Mouse (Mus musculus): ENCODE measurements around the gene Hpcal1. TPM values are rescaled to one million over a fixed set of nuclear protein-coding genes. Genes with fewer than 3 reads are reported as not detected.
A peak's percentile ranks its signal among the peaks of the same experiment; 100 is the strongest.

Hpcal1 gene
- polyA plus RNA-seq, 1 experiment from 2014 or later: 77.0 TPM

- ATAC-seq (ENCODE audit: low read depth): no peak
- no peak overlapping the region for H3K27ac ChIP-seq (replicated peaks)
- no peaks in the 10 kb centered on the region for H3K36me3 ChIP-seq
- no peaks in the 10 kb centered on the region for H3K9me3 ChIP-seq
- WGBS: 82% methylated on average over 10 of the region's 10 CpGs
- no peaks in the 10 kb centered on the region for H3K27me3 ChIP-seq
- no peak overlapping the region for H3K4me2 ChIP-seq
- H3K9ac ChIP-seq: no peak overlapping the region
- H3K4me1 ChIP-seq (replicated peaks): peaks cover 20% of the 10 kb centered on the region; the same call in 1 of the 2 replicates
- H3K4me3 ChIP-seq: no peak overlapping the region
Observed at GRCm38 (mm10) chr12:17736859-17737577, 46.4 kb downstream of the Hpcal1 start.

DNA sequence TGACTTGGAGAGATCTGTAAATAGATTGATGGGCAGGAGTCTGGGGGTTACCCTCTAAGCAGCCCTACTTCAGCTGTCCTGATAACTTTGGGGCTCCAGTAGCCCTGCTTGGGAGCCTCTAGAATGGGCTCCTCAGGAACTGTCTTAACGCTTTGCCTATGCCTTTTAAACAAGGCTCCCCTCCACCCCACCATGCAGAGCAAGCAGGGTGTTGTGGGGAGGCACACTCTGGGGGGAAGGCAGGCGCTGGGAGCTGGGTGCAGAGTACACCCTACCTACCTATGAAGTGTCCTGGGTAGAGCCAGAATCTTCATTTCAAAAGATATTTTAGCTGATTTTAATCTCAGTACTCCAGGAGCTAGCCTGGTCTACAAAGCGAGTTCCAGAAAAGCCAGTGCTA is 47.2 kb downstream of the Hpcal1 start:
- Histone ChIP-seq H3K36me3 (no peaks in the 10 kb centered on the region), H3K4me2 (no peak overlapping the region), H3K27me3 (no peaks in the 10 kb centered on the region), H3K4me3 (no peak overlapping the region), H3K27ac (replicated peaks) (no peak overlapping the region), H3K9ac (no peak overlapping the region), H3K9me3 (no peaks in the 10 kb centered on the region), H3K4me1 (replicated peaks) (peaks cover 27% of the 10 kb centered on the region; the same call in 1 of the 2 replicates)
- ATAC-seq (ENCODE audit: low read depth): no peak
- 90% methylated on average over 3 of the region's 3 CpGs for WGBS

- H3K9me3 ChIP-seq: no peaks in the 10 kb centered on the region
- no peak overlapping the region for H3K9ac ChIP-seq
- ATAC-seq (ENCODE audit: low read depth): no peak
- peaks cover 22% of the 10 kb centered on the region; the same call in 1 of the 2 replicates for H3K4me1 ChIP-seq (replicated peaks)
- H3K4me3 ChIP-seq: no peak overlapping the region
- 50% methylated on average over 6 of the region's 6 CpGs for WGBS
- H3K27me3 ChIP-seq: no peaks in the 10 kb centered on the region
- no peak overlapping the region for H3K27ac ChIP-seq (replicated peaks)
- no peaks in the 10 kb centered on the region for H3K36me3 ChIP-seq
- no peak overlapping the region for H3K4me2 ChIP-seq
Observed at GRCm38 (mm10) chr12:17738473-17738872, 47.8 kb downstream of the Hpcal1 start.

GRCm38 (mm10) chr12:17740226-17740625 is 49.6 kb downstream of the Hpcal1 start:
- no peak for ATAC-seq (ENCODE audit: low read depth)
- Histone ChIP-seq H3K4me1 (replicated peaks) (peaks cover 17% of the 10 kb centered on the region; the same call in 1 of the 2 replicates), H3K9ac (no peak overlapping the region), H3K4me2 (no peak overlapping the region), H3K9me3 (no peaks in the 10 kb centered on the region), H3K4me3 (no peak overlapping the region), H3K27ac (replicated peaks) (no peak overlapping the region), H3K36me3 (no peaks in the 10 kb centered on the region), H3K27me3 (no peaks in the 10 kb centered on the region)
- 96% methylated on average over 1 of the region's 1 CpGs for WGBS

DNA sequence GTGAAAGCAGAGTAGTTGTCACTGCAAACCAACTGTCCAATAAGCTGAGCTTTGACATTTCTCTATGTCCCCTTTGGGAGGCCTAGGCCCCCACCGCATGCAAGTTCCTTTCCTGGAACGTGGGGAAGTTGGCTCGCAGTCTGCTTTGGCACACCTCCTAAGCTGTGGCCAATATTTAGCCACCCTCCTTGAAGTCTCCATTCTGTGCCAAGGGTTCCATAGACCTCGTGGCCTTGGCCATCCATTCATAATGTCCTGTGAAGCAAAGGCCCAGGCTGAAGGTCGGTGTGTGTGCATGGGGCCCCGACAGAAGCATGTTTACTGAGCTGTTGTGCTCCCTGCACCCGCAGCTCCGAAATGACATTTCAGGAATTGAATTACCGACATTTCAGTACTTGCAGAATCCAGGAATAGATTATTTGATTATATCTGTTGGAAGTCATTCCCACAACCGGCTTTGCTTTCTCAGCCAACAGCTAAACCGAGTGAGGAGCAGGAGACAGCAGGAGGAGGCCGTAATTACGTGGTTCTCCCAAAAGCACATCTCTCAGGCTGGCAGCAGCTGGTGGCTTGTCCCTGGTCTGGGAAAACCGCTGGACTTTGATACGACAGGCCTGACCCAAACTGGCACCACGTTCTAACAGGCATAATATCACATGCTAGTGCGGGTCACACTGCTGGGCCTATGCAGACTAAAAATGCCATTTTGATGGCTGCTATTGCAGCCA is 51.1 kb downstream of the Hpcal1 start:
- Histone ChIP-seq H3K4me1 (replicated peaks) (peaks cover 32% of the 10 kb centered on the region), H3K36me3 (no peaks in the 10 kb centered on the region), H3K27ac (replicated peaks) (no peak overlapping the region), H3K4me3 (no peak overlapping the region), H3K27me3 (no peaks in the 10 kb centered on the region), H3K9me3 (no peaks in the 10 kb centered on the region), H3K9ac (no peak overlapping the region), H3K4me2 (no peak overlapping the region)
- 72% methylated on average over 17 of the region's 17 CpGs for WGBS
- no peak for ATAC-seq (ENCODE audit: low read depth)

DNA sequence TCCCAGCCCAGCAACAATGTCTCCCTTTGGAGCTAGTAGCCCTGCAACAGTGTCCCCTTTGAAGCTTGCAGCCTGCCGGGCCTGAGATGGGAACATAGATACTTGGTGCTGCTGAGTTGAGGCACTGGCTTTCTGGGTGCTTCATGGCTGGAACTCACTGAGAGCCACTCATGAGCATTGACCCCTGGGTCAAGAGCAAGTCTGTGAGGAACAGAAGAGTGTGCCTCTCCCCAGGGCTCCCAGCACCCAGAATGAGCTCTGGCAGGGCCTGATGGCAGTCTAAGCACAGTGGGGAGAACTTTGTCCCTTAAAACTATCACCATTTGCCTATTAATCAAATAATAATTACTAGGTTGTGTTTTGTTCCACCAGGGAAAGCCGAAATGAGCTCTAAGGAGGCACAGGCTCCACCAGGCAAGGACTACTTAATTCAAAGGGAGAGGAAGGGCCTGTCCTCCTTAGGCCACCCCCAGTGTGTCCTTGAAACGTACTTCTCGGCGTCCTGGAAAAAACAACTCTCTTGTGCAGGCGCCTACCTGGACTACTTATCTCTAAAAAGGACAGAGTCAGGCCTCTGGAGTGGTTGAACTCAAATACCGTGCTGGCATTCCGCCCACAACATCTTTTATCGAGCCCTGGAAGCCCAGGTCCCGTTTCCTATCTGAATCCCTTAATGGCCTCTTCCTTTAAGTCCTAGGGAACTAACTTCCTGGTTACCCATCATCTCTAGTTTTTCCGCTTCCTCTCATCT is 52.1 kb downstream of the Hpcal1 start:
- no peaks in the 10 kb centered on the region for H3K9me3 ChIP-seq
- no peaks in the 10 kb centered on the region for H3K36me3 ChIP-seq
- ATAC-seq (ENCODE audit: low read depth): no peak
- H3K4me2 ChIP-seq: no peak overlapping the region
- H3K27me3 ChIP-seq: no peaks in the 10 kb centered on the region
- 82% methylated on average over 11 of the region's 11 CpGs for WGBS
- peaks cover 39% of the 10 kb centered on the region for H3K4me1 ChIP-seq (replicated peaks)
- no peak overlapping the region for H3K27ac ChIP-seq (replicated peaks)
- H3K4me3 ChIP-seq: no peak overlapping the region
- H3K9ac ChIP-seq: no peak overlapping the region

- H3K36me3 ChIP-seq: no peaks in the 10 kb centered on the region
- no peak for ATAC-seq (ENCODE audit: low read depth)
- 82% methylated on average over 7 of the region's 7 CpGs for whole genome bisulfite sequencing
- no peaks in the 10 kb centered on the region for H3K9me3 ChIP-seq
- H3K4me1 ChIP-seq (replicated peaks): peaks cover 48% of the 10 kb centered on the region
- no peak overlapping the region for H3K4me2 ChIP-seq
- no peaks in the 10 kb centered on the region for H3K27me3 ChIP-seq
- no peak overlapping the region for H3K27ac ChIP-seq (replicated peaks)
- H3K9ac ChIP-seq: no peak overlapping the region
- no peak overlapping the region for H3K4me3 ChIP-seq
Observed at GRCm38 (mm10) chr12:17745431-17745830, 54.8 kb downstream of the Hpcal1 start.

DNA sequence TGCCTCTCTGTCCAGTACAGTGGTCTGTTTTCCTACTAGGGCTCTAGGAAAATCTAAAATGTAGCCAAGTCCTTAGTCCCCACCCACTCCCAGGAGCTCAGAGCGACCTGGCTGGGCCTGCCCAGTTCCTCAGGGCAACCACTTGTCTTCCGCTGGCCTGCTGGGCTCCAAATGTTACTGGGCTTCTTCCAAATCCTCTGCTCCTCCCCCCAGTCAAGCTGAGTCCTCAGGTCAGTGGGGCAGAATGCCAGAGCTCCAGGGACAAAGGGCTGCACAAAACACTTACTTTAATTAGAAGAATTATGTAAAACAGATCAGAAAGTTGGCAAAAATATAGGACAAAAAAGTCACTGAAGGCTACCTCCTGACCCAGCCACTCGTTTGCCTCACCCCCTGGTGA is 56.1 kb downstream of the Hpcal1 start:
- no peak overlapping the region for H3K9ac ChIP-seq
- no peaks in the 10 kb centered on the region for H3K36me3 ChIP-seq
- peak; percentile 45; the same call in 1 of the 2 replicates for ATAC-seq (ENCODE audit: low read depth)
- WGBS: 6% methylated on average over 3 of the region's 3 CpGs
- H3K9me3 ChIP-seq: no peaks in the 10 kb centered on the region
- H3K27ac ChIP-seq (replicated peaks): peak overlapping the region; percentile 50; the same call in 1 of the 2 replicates
- H3K4me1 ChIP-seq (replicated peaks): peaks cover 53% of the 10 kb centered on the region
- no peak overlapping the region for H3K4me3 ChIP-seq
- H3K4me2 ChIP-seq: no peak overlapping the region
- no peaks in the 10 kb centered on the region for H3K27me3 ChIP-seq

DNA sequence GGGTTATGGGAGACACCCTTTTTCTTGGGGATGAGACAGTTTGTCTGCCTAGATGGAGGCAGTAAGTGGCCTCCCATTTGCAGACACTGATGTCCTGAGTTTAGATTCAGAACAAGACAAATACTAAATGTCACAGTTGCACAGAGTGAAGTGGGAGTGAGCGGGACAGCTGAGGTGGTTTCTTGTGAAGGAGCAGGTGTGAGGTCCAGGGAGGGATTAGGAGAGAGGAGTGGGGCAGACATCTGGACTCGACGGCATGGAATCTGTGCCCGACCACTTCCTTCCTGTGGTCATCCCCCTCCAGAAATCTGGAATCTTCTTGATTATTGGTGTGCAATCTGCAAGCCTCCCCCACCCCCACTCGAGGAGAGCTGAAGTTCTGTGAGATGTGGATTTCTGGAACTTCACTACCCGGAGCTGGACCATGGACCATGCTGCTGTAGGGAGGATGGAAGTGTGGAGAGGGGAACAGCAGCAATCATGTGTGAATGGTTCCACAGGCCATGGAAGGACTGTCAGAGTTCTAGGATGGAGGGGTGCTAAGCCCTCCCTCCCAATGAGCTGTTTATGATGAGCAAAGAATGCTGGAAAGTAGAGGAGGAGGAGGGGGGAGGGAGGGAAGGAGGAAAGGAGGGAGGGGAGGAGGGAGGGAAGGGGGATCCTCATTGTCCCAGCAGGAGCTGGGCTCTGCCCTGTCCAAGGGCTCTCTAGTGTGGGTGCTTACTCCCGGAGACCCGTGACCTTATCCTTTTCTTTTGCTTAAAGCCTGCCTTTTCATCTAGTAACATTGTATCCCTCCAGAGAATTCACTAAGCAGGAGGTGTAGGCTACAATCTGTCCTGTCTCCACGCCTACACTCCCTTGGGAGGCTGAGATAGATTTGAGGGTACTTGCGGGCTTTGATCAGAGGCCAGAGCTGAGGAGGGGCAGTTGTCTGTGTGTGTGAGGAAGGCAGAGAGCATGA is 56.8 kb downstream of the Hpcal1 start:
- peaks cover 46% of the 10 kb centered on the region for H3K4me1 ChIP-seq (replicated peaks)
- peak; percentile 17; the same call in 1 of the 2 replicates for ATAC-seq (ENCODE audit: low read depth)
- H3K9ac ChIP-seq: no peak overlapping the region
- H3K4me2 ChIP-seq: no peak overlapping the region
- no peak overlapping the region for H3K4me3 ChIP-seq
- no peaks in the 10 kb centered on the region for H3K9me3 ChIP-seq
- 33% methylated on average over 10 of the region's 10 CpGs for WGBS
- peak overlapping the region; percentile 50; the same call in 1 of the 2 replicates for H3K27ac ChIP-seq (replicated peaks)
- no peaks in the 10 kb centered on the region for H3K36me3 ChIP-seq
- no peaks in the 10 kb centered on the region for H3K27me3 ChIP-seq

GRCm38 (mm10) chr12:17748155-17748529 is 57.5 kb downstream of the Hpcal1 start:
- Histone ChIP-seq H3K27ac (replicated peaks) (no peak overlapping the region), H3K4me2 (no peak overlapping the region), H3K9me3 (no peaks in the 10 kb centered on the region), H3K4me3 (no peak overlapping the region), H3K4me1 (replicated peaks) (peaks cover 47% of the 10 kb centered on the region), H3K27me3 (no peaks in the 10 kb centered on the region), H3K9ac (no peak overlapping the region), H3K36me3 (no peaks in the 10 kb centered on the region)
- WGBS: 39% methylated on average over 4 of the region's 4 CpGs
- ATAC-seq (ENCODE audit: low read depth): no peak

GRCm38 (mm10) chr12:17749784-17750183 is 59.1 kb downstream of the Hpcal1 start:
- no peaks in the 10 kb centered on the region for H3K36me3 ChIP-seq
- H3K4me1 ChIP-seq (replicated peaks): peaks cover 47% of the 10 kb centered on the region
- H3K9ac ChIP-seq: no peak overlapping the region
- no peak overlapping the region for H3K4me2 ChIP-seq
- 70% methylated on average over 3 of the region's 3 CpGs for WGBS
- no peak for ATAC-seq (ENCODE audit: low read depth)
- no peaks in the 10 kb centered on the region for H3K27me3 ChIP-seq
- H3K4me3 ChIP-seq: no peak overlapping the region
- peak overlapping the region; percentile 38; the same call in 1 of the 2 replicates for H3K27ac ChIP-seq (replicated peaks)
- no peaks in the 10 kb centered on the region for H3K9me3 ChIP-seq
